Mouse (Mus musculus) kidney, adult 2 months (tissue): ENCODE measurements around the gene A730015C16Rik.

Source experiments
- CTCF ChIP-seq: fragments of 200-500 bp; conservative IDR thresholded peaks from 2 replicates; pipeline ENCODE4 v1.5.1; 2011; ENCODE audit warnings: low read depth, mild to moderate bottlenecking, control low read depth, low read length, moderate library complexity, mixed read lengths; ENCODE audit not compliant: insufficient read depth, insufficient read length
- POLR2A ChIP-seq: fragments of 200-500 bp; IDR thresholded peaks from one replicate; pipeline ENCODE4 v1.6.1; 2011; ENCODE audit warnings: low read depth, low read length, control low read depth

DNA sequence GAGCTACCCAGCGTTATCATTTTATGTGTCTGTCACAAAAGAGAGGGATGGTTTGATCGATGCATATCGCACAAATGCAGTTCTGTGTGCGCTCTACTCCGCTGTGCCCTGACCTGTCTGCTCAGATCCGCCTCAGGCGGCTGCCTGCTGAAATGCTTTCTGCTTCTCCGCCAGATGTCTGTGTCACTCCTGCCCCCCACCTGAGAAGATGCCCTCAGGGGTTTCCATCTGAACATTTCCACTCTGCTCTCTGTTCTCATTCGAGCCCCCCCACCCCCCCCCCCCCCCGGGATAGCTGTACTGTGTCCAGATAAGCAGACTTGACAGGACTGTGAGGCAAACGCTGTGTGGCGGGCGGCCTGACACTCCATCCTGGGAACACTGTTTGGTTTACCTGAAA lies 35.4 kb upstream of the A730015C16Rik start:
- TF ChIP-seq POLR2A (no peak), CTCF (no peak)
